Mouse (Mus musculus): ENCODE data around the gene Ddx41. TPM values are rescaled to one million over a fixed set of nuclear protein-coding genes. Genes with fewer than 3 reads are reported as not detected.
A peak's percentile ranks its signal among the peaks of the same experiment; 100 is the strongest.
"Not testable (repeated sequence)": the region's sequence is repeated elsewhere in the genome, so short reads cannot be mapped to it uniquely, and the experiment has no call there.

The Ddx41 gene
- polyA plus RNA-seq, 1 experiment from 2014 or later, result 80.1 TPM

DNA sequence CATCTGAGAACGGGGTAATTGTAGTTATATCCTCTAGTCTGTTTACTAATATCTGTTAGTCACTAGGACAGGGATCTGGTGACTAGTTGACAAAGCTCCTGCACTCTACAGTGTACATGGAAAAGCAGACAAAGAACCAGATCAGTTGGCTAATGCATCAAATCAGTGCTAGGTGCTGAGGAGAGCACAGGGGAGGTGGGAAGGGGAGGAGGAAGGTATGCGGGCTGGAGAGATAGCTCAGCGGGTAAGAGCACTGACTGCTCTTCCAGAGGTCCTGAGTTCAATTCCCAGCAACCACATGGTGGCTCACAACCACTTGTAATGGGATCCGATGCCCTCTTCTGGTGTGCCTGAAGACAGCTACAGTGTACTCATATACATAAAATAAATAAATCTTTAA, 32.1 kb upstream of the Ddx41 start:
- Histone ChIP-seq H3K4me1 (replicated peaks) (peaks cover 23% of the 10 kb centered on the region), H3K36me3 (peaks cover 41% of the 10 kb centered on the region)
- H3K4me3 ChIP-seq (replicated peaks); H3K27ac ChIP-seq; H3K9ac ChIP-seq (replicated peaks); H3K9me3 ChIP-seq; H3K4me2 ChIP-seq; ATAC-seq (ENCODE audit: insufficient number of reproducible peaks, insufficient read depth, low FRiP score, low TSS enrichment, low read depth); H3K27me3 ChIP-seq: not testable (repeated sequence)
- WGBS, result 94% methylated on average over 4 of the region's 4 CpGs

DNA sequence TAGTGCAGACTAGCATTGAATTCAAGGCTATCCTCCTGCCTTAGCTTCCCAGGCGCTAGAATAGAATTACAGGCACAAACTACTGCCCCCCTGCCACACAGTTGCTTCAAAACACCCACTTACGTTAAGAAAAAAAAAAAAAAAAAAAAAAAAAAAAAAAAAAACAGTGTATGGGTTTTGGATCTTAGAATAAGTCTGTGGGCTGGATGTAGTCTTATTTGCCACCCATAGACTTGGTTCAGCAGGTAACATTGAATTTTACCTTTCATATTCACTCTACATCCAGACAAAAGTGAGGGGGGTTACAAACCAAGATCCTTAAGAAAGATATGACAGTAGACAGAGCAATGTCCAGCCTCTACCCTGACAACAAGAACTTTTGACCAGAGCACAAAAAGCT, 31.5 kb upstream of the Ddx41 start:
- Histone ChIP-seq H3K4me2 (no peak overlapping the region), H3K9ac (replicated peaks) (no peak overlapping the region), H3K36me3 (peaks cover 44% of the 10 kb centered on the region), H3K4me1 (replicated peaks) (peaks cover 23% of the 10 kb centered on the region), H3K27ac (no peak overlapping the region), H3K4me3 (replicated peaks) (no peak overlapping the region), H3K27me3 (no peaks in the 10 kb centered on the region), H3K9me3 (no peaks in the 10 kb centered on the region)
- WGBS, result 94% methylated on average over 2 of the region's 2 CpGs
- no peak for ATAC-seq (ENCODE audit: insufficient number of reproducible peaks, insufficient read depth, low FRiP score, low TSS enrichment, low read depth)

DNA sequence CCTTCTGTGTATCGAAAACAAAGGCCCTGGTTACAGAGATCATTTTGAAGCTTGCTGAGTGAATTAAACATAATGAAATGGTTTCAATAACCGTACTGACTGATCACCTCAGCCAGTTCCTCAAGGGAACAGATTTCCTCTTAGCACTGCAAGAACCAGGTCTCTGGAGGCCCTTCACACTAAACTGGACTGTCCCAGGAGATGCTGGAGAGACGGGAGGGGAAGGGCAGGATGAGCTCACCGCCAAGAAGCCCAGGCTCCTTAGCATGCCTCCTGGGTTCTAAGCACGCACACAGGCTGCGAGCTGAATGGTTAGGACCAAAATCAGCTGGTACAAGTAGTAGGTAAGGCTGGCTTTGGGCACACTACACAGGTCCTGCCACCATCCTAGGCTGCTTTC, 30.5 kb upstream of the Ddx41 start:
- no peak overlapping the region for H3K4me3 ChIP-seq (replicated peaks)
- H3K9ac ChIP-seq (replicated peaks), result no peak overlapping the region
- no peak overlapping the region for H3K27ac ChIP-seq
- peaks cover 47% of the 10 kb centered on the region for H3K36me3 ChIP-seq
- no peak overlapping the region for H3K4me2 ChIP-seq
- 91% methylated on average over 6 of the region's 6 CpGs for WGBS
- no peak for ATAC-seq (ENCODE audit: insufficient number of reproducible peaks, insufficient read depth, low FRiP score, low TSS enrichment, low read depth)
- H3K9me3 ChIP-seq, result no peaks in the 10 kb centered on the region
- H3K27me3 ChIP-seq, result no peaks in the 10 kb centered on the region
- peaks cover 20% of the 10 kb centered on the region for H3K4me1 ChIP-seq (replicated peaks)

DNA sequence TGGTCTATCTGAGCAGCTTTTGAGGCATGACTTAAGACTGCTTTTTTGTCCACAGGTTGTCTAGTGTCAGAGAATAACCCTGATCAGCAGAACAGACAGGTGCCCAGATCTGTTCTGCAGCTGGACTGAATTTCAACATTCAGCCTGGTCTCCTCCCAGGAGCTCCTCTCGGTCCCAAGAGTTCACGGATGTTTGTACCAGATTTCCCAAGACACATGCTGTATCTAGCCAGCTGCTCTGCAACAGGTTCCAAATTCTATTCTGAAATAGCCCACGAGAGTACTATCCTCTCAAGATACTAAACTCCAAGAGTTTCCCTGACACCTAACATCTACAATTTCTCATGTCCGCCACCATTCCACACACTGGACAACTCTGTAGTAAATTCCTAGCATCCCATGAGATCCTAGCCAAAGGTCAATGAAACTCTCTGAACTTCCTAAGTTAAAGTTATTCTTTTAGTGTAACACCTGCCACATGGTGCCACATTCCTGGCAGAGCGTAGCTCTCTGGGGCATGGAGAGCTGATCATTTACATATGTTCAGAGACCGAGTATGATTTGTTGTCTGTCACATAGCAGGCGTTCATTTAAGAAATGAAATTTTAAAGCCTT, 26.9 kb upstream of the Ddx41 start:
- Histone ChIP-seq H3K36me3 (peaks cover 66% of the 10 kb centered on the region), H3K27me3 (no peaks in the 10 kb centered on the region)
- 67% methylated on average over 7 of the region's 7 CpGs for WGBS

DNA sequence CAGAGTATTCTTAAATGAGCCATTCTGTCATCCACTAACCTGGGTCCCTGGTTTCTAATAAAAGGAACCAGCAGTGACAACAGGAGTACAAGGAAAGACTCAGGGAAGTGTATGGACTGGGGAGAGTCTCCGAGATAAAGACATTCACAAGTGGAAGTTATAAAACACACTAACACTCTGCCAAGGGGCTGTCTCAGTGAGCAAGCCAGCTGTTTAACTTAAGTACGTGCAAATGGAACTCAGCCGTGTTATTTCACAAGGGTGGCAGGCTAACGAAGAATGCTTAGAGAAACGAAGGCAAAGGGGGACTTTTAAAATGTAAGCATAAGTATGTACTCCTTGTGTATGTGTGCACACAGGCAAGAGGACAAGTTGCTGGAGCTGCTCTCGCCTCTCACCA, 21.0 kb upstream of the Ddx41 start:
- Histone ChIP-seq H3K27ac (0 out of 2 replicates have a peak overlapping the region, but pooled peaks have one; percentile 7), H3K9me3 (no peaks in the 10 kb centered on the region), H3K4me2 (no peak overlapping the region), H3K36me3 (peaks cover 62% of the 10 kb centered on the region), H3K4me3 (replicated peaks) (no peak overlapping the region), H3K9ac (replicated peaks) (no peak overlapping the region), H3K4me1 (replicated peaks) (no peaks in the 10 kb centered on the region), H3K27me3 (no peaks in the 10 kb centered on the region)
- 78% methylated on average over 6 of the region's 6 CpGs for WGBS
- no peak for ATAC-seq (ENCODE audit: insufficient number of reproducible peaks, insufficient read depth, low FRiP score, low TSS enrichment, low read depth)

More for the DNA sequence above, 26.9 kb upstream of the Ddx41 start:
- Histone ChIP-seq H3K27ac (0 out of 2 replicates have a peak overlapping the region, but pooled peaks have one; percentile 29), H3K4me3 (replicated peaks) (no peak overlapping the region), H3K9ac (replicated peaks) (no peak overlapping the region), H3K4me2 (no peak overlapping the region), H3K9me3 (no peaks in the 10 kb centered on the region), H3K4me1 (replicated peaks) (peaks cover 6% of the 10 kb centered on the region; the same call in 1 of the 2 replicates)
- no peak for ATAC-seq (ENCODE audit: insufficient number of reproducible peaks, insufficient read depth, low FRiP score, low TSS enrichment, low read depth)

DNA sequence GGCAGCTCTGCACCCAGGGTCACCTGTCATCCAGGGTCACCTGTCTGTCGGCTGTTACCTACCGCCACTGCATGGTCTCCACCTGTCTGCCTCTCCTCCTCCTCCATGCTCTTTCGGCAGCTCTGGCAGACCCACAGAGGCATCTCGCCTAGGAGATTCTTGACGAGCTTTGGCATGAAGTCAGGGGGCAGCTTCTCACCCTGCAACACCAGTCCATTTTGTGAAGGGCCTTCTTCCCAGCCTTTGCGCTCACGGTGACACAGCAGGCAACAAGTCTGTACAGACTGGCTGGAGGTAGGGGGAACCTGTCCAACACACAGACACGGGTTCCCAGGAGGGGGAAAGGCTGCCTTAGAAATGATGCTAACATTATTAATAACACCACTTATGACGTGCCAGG, 19.5 kb upstream of the Ddx41 start:
- H3K36me3 ChIP-seq, result peaks cover 68% of the 10 kb centered on the region
- 93% methylated on average over 9 of the region's 9 CpGs for WGBS

DNA sequence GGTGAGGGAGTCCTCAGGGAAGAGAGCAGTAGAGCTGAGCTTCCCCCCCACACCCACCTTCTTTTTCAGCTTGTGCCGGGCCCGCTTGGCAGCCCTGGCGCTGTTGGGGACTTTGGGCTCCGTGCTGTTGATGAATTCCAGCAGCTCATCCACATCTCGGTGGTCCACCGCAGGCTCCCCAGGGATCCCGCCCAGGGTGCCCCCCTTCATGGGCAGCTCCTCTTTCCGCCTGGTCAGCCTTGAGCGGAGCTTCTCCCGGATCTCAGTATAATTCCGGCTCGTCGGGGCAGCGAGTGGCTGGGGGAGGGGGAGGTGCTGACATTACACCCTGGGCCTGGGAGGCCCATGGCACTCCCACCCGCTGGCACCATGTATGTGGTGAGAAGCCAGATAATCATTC, 12.6 kb upstream of the Ddx41 start:
- no peak for ATAC-seq (ENCODE audit: insufficient number of reproducible peaks, insufficient read depth, low FRiP score, low TSS enrichment, low read depth)
- H3K4me2 ChIP-seq, result no peak overlapping the region
- no peak overlapping the region for H3K27ac ChIP-seq
- WGBS, result 94% methylated on average over 15 of the region's 15 CpGs
- no peaks in the 10 kb centered on the region for H3K9me3 ChIP-seq
- peaks cover 100% of the 10 kb centered on the region for H3K36me3 ChIP-seq
- H3K9ac ChIP-seq (replicated peaks), result no peak overlapping the region
- H3K4me3 ChIP-seq (replicated peaks), result no peak overlapping the region
- H3K27me3 ChIP-seq, result no peaks in the 10 kb centered on the region
- H3K4me1 ChIP-seq (replicated peaks), result no peaks in the 10 kb centered on the region

More for the DNA sequence above, 19.5 kb upstream of the Ddx41 start:
- no peaks in the 10 kb centered on the region for H3K9me3 ChIP-seq
- no peak overlapping the region for H3K9ac ChIP-seq (replicated peaks)
- H3K4me3 ChIP-seq (replicated peaks), result no peak overlapping the region
- H3K4me1 ChIP-seq (replicated peaks), result no peaks in the 10 kb centered on the region
- H3K4me2 ChIP-seq, result no peak overlapping the region
- H3K27ac ChIP-seq, result no peak overlapping the region
- H3K27me3 ChIP-seq, result no peaks in the 10 kb centered on the region
- no peak for ATAC-seq (ENCODE audit: insufficient number of reproducible peaks, insufficient read depth, low FRiP score, low TSS enrichment, low read depth)

DNA sequence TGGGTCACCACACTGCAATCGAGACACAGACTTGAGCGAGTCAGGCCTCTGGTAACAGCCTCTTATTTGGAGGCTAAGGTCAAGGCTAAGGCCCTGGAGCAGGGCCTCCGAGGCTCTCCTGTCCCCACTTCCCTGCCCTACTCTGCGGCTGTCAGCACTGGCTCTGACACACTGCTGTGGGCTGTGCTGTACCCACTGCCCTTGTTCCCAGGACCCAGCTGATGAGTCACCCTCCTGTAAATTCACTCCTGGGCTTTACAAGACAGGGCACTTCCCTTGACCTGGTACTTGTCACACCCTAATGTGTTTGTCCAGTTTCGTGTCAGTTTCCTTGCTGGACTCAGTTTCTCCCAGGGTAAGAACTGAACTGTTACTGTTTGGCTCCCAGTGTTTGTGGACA, 12.0 kb upstream of the Ddx41 start:
- Histone ChIP-seq H3K4me3 (replicated peaks) (no peak overlapping the region), H3K9ac (replicated peaks) (no peak overlapping the region), H3K36me3 (peaks cover 100% of the 10 kb centered on the region), H3K27ac (no peak overlapping the region), H3K4me2 (no peak overlapping the region), H3K4me1 (replicated peaks) (no peaks in the 10 kb centered on the region), H3K27me3 (no peaks in the 10 kb centered on the region), H3K9me3 (no peaks in the 10 kb centered on the region)
- WGBS, result 89% methylated on average over 5 of the region's 5 CpGs
- no peak for ATAC-seq (ENCODE audit: insufficient number of reproducible peaks, insufficient read depth, low FRiP score, low TSS enrichment, low read depth)

DNA sequence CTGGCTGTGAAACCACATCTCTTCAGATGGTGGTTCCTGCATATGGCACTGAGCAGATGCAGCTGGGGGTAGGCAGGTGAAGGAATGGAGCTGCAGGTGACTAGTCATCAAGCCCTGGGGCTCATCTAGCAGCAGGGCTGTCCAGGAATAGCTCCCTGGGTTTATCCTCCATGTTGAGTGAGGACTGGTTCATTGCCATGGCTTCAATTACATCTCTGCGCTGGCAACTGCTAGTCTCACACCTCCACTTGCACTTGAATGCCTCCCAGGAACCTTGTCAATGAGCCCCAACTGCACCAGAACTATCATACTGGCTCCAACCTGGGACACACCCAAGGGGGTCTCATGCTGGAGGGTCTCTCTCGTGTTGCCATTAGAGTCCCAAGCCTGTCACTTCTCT, 11.5 kb upstream of the Ddx41 start:
- no peak overlapping the region for H3K4me2 ChIP-seq
- no peaks in the 10 kb centered on the region for H3K9me3 ChIP-seq
- no peak overlapping the region for H3K9ac ChIP-seq (replicated peaks)
- no peak for ATAC-seq (ENCODE audit: insufficient number of reproducible peaks, insufficient read depth, low FRiP score, low TSS enrichment, low read depth)
- H3K4me1 ChIP-seq (replicated peaks), result no peaks in the 10 kb centered on the region
- 93% methylated on average over 2 of the region's 2 CpGs for WGBS
- H3K27ac ChIP-seq, result no peak overlapping the region
- H3K27me3 ChIP-seq, result no peaks in the 10 kb centered on the region
- H3K36me3 ChIP-seq, result peaks cover 100% of the 10 kb centered on the region
- no peak overlapping the region for H3K4me3 ChIP-seq (replicated peaks)

DNA sequence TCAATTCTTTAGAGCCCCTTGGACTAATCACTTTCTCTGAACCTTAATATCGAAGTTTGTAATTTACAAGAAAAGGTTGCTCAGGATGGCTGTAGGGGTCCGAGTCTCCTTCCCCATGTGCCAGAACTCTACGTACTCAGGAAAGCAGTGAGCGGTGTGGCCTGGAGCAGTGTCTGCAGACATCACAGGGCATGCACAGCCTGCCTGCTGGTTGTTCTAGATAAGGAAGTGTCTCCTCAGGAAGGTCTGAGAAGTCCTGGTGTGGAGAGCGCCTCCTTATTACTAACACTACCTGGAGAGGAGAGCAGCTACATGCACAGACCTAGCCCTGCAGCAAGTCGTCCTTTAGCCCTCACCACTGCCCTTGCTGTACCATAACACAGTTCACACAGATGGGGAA, 8.3 kb upstream of the Ddx41 start:
- H3K4me2 ChIP-seq, result no peak overlapping the region
- H3K4me3 ChIP-seq (replicated peaks), result no peak overlapping the region
- H3K9me3 ChIP-seq, result no peaks in the 10 kb centered on the region
- ATAC-seq (ENCODE audit: insufficient number of reproducible peaks, insufficient read depth, low FRiP score, low TSS enrichment, low read depth), result no peak
- H3K4me1 ChIP-seq (replicated peaks), result no peaks in the 10 kb centered on the region
- no peak overlapping the region for H3K9ac ChIP-seq (replicated peaks)
- H3K27ac ChIP-seq, result no peak overlapping the region
- H3K27me3 ChIP-seq, result no peaks in the 10 kb centered on the region
- H3K36me3 ChIP-seq, result peaks cover 100% of the 10 kb centered on the region
- WGBS, result 88% methylated on average over 6 of the region's 6 CpGs

DNA sequence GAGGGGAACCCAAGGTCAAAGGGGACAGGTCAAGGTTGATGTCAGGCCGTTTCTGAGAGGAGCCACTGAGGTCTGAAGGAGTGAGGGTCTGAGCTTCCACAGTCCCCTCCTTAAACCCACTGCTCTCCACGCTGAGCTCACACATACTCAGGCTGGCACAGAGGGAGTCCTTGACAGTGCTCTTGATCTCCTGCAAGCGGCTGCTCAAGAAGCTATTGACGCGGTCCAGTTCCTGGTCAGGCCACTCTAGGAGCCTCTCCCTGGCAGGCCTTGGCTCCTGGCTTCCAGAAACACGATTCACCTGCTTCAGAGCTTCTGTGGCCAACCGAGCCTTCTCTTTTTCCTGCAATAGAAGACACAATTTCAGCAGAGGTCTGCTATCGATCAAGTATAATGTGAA, 7.0 kb upstream of the Ddx41 start:
- Histone ChIP-seq H3K27ac (no peak overlapping the region), H3K4me2 (no peak overlapping the region), H3K27me3 (no peaks in the 10 kb centered on the region), H3K4me3 (replicated peaks) (no peak overlapping the region), H3K9ac (replicated peaks) (no peak overlapping the region), H3K4me1 (replicated peaks) (no peaks in the 10 kb centered on the region), H3K36me3 (peaks cover 100% of the 10 kb centered on the region), H3K9me3 (no peaks in the 10 kb centered on the region)
- no peak for ATAC-seq (ENCODE audit: insufficient number of reproducible peaks, insufficient read depth, low FRiP score, low TSS enrichment, low read depth)
- WGBS, result 88% methylated on average over 8 of the region's 8 CpGs

DNA sequence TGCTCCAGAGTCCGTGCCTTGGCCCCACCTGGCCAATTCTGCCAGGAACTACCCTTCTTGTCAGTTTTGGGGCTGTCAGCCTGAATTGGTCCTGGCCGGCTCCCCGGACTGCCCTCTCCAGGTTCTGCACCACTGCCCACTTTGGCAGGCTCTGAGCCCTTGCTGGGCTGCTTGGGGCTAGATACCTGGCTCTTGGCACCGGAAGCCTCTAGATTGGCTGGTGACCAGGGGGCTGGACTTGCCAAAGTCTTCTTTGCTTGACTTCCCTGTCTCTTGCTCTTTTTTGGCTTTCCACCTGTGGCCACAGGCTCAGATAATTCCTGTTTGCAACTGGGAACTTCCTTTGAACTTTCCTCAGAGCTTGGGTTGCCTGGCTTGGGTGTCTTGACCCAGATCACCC, 6.4 kb upstream of the Ddx41 start:
- Histone ChIP-seq H3K27me3 (no peaks in the 10 kb centered on the region), H3K9ac (replicated peaks) (no peak overlapping the region), H3K4me2 (no peak overlapping the region), H3K36me3 (peaks cover 100% of the 10 kb centered on the region), H3K4me1 (replicated peaks) (no peaks in the 10 kb centered on the region), H3K27ac (no peak overlapping the region), H3K4me3 (replicated peaks) (no peak overlapping the region), H3K9me3 (no peaks in the 10 kb centered on the region)
- ATAC-seq (ENCODE audit: insufficient number of reproducible peaks, insufficient read depth, low FRiP score, low TSS enrichment, low read depth), result no peak
- WGBS, result 95% methylated on average over 4 of the region's 4 CpGs

Measured in limb, embryonic 12.5 days (tissue).